Mouse (Mus musculus): ENCODE results near the gene Tpbg.
"Not testable (repeated sequence)": the region's sequence is repeated elsewhere in the genome, so short reads cannot be mapped to it uniquely, and the experiment has no call there.

Tpbg gene

GRCm38 (mm10) chr9:85842351-85843011 lies at the start of gene Tpbg:
TSS of gene Tpbg (plus strand) at chr9:85842380.
- peak; percentile 67 for DNase-seq (ENCODE audit: low spot score)

- not testable (repeated sequence) for DNase-seq (ENCODE audit: low spot score)
These were observed 40.2 kb upstream of the Tpbg start for GRCm38 (mm10) chr9:85801986-85802385.

DNA sequence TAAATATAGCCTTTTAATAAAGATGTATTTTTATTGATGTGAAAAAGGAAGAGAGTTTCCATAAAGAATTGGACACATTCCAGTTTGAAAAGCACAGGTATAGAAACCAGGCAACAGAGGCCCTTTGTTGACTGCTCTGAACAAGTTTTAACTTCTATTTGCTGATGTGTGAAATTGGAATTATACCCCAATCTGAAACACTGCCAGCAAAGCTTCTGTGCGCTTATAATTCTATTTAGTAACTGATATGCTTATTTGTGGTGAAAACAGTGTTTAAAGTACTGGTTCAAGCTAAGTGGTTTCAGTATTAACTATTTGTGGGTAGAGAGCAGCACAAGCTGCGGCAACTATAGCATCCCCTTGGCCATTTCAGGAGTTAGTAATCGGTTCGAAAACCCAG lies 39.6 kb upstream of the Tpbg start:
- DNase-seq (ENCODE audit: low spot score) = no peak

DNA sequence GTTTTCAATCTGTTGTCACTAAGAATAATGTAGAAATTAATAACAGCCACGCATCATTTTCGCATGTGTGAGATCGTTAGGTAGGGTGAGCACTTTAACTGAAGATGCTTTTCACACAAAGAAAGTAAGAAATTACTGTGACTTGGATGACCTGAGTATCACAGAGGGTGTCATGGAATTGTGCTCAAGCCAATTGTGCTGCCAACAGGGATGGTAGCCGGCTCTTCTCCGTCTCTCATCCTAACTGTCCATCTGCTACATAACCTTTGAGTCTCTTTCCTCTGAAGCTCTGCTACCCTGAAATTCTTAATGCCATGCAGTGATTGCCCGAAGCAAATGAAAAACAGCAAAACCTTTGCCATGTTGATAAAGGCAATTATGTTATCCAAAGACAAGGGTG lies 35.8 kb upstream of the Tpbg start:
- DNase-seq (ENCODE audit: low spot score) = no peak

- no peak for DNase-seq (ENCODE audit: low spot score)
These were observed 32.9 kb upstream of the Tpbg start for GRCm38 (mm10) chr9:85809246-85809645.

DNA sequence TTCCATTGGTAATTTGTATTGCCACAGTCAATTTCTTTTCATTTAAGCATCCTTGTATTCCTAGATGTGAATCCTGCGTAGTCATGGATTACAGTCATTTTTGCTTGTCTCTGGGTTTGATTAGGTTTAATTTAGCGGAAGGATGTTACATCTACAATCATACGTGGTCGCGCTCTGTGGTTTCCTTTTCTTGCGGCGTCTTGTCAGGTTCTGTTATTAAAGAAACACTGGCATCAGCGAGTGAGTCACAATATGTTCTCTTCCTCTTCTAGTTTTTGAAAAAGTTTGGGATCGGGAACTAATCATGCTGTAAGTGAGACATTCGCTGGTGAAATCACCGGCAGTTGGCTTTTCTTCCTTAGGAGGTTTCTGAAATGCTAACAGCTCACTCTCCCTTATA lies 21.4 kb upstream of the Tpbg start:
- DNase-seq (ENCODE audit: low spot score) = no peak

DNA sequence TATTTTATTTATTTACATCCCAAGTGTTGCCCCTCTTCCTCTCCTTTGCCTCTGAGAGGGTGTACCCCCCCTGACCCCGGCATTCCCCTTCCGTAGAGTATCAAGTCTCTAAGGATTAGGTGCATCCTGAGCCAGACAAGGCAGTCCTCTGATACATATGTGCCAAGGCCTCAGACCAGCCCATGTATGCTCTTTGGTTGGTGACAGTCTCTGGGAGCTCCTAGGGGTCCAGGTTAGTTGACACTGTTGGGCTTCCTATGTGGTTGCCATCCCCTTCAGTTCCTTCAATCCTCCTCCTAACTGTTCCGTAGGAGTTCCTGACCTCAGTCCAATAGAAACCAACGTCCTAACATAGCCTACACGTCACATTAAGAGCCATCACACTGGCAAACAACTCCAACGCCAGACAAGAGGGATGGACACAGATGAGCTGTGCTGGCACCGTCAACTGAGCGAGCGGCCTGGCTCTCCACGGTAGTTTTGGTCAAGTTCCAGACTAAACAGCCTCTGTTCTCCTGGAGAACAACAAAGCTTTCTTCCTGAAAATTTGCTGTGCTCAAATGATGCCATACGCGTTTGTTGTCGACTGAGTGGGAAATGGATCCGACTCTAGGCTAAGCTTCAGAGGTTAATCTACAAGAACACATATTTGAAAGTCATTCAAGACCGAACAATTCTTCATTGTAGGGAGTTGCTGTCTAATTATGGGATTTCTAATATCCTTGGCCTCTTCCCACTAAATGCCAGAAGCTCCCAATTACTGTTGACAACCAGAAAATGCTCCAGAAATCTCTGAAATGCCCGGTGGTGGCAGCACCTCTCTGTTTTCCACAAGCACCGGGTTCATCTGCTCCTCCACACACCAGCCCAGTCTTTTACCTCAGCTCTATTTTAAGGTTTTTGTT lies 6.4 kb upstream of the Tpbg start:
- no peak for DNase-seq (ENCODE audit: low spot score)

- no peak for DNase-seq (ENCODE audit: low spot score)
These were observed 2.6 kb upstream of the Tpbg start for GRCm38 (mm10) chr9:85839626-85840025.

DNA sequence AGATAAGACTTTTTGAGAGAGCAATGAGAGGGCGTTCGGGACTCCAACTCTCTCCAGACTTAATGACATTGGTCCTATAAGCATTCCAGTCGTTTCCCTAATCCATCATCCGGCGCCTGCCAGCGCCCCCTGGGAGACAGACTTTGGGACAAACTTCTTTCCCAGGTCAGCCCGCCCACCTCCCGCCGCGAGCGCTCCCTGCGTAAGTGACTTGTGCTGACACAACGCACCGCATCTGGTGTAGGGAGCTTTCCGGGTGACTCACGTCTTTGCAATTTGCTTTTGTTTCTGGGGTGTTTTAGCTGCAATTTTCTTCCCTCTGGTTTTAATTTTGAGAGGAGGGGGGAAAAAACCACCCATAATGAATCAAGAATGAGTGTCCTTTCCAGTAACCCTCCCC lies 289 bp upstream of the Tpbg start:
- peak; percentile 56 for DNase-seq (ENCODE audit: low spot score)

DNA sequence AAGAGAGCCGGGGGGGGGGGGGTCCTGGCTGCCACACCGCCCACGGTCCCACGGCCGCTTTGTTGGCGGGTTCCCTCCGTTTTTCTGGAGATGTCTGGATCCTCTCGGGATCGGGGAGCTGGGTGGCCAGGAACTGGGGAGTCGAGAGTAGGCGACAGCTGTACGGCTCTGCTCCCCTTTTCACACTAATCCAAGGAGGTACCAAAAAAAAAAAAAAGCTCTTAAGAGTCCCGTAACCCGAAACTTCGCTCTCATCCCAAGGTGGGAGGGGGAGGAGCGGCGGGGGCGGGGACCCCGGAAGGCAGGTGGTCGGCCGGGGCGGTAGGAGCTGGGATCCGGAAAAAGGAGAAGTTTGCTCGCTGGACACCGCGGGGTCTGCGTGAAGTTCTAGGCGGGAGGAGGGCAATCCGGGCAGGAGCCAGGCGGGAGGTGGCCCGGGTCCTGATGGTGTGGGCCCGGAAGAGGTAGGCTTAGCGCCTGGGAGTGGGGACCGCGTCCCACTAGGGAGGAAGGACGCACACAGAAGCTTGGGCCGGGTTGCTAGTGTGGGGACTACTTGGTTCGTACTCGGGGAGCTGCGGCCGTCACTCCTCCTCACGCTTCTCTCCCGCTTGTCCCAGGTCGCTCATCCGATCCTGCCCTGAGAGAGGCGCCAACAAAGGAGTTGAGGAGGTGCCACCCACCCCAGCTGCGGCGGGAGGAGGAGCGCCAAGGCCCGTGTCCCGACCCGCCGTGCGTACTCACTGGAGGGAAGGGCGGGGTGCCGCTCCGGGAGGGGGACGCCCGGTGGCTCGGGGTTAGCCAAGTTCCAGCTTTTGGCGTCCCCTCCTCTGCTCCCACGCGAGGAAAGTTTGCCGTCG lies 1.1 kb downstream of the Tpbg start:
- DNase-seq (ENCODE audit: low spot score) = peak; percentile 60

- DNase-seq (ENCODE audit: low spot score) = no peak
These were observed 1.9 kb downstream of the Tpbg start for GRCm38 (mm10) chr9:85843891-85844646.

- no peak for DNase-seq (ENCODE audit: low spot score)
These were observed 2.4 kb downstream of the Tpbg start for GRCm38 (mm10) chr9:85844647-85844983.

GRCm38 (mm10) chr9:85846186-85846585 lies 4.0 kb downstream of the Tpbg start:
- no peak for DNase-seq (ENCODE audit: low spot score)

DNA sequence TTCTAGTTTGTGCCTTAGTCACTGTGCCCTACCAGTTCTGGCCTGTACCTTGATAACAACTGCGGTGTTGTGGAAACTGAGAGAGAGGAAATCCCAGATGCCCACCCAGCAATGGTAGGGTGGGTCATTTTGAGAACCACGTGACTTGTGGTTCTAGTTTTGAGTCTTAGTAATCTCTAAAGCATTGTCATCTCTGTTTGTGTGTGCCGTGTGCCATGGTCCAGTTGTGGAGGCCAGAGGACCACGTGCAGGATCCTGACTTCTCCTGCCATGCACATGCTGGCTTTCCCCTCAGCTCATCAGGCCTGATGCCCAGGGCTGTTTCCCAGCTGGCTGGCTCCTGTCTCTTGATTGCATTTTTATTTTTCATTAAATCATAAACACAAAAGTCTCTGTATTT lies 12.6 kb downstream of the Tpbg start:
- no peak for DNase-seq (ENCODE audit: low spot score)

DNA sequence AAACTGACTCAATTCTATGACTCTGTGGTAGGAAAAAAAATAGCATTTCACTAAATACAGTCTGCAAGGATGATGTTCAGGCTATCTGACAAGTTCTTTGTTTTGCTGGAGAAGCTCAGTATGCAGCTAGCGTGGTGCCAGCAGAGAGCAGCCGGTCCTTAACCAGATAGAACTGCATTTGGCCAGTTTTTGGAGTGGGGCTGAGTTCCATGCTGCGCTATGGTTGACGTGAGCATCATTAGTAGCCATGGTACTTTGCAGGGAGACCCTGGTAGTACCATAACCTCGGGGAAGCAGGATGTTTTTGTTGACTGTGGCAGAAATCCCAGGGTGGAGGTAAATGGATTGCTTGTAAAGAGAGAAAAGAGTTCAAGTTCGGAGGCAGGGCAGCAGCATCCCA lies 14.3 kb downstream of the Tpbg start:
- no peak for DNase-seq (ENCODE audit: low spot score)

- no peak for DNase-seq (ENCODE audit: low spot score)
These were observed 18.9 kb downstream of the Tpbg start for GRCm38 (mm10) chr9:85861065-85861464.

DNA sequence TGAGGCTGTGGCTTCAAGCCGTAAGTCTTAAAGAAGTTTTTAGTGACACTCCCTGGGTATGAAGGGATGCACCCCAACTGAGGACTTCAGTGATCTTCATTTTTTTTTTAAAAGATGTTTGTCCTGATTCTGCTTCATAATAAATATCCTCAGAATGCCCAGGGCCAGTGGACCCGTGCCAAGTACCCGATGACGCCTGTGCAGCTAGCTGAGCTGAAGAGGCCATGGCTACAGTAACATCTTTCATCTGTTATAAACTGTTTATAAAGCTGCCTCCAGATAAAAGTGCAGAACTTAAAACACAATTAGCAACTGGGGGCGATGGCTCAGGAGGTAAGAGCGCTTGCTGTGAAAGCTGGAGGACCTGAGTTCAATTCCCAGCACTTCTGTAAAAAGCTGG lies 20.4 kb downstream of the Tpbg start:
- DNase-seq (ENCODE audit: low spot score) = no peak

GRCm38 (mm10) chr9:85872908-85873307 lies 30.7 kb downstream of the Tpbg start:
- DNase-seq (ENCODE audit: low spot score) = no peak

- no peak for DNase-seq (ENCODE audit: low spot score)
These were observed 51.5 kb downstream of the Tpbg start for GRCm38 (mm10) chr9:85893681-85894080.
